In genomic region chr9:21847926-21848325, GRCm38 (mm10) we compare ENCODE assay signal across 12 mouse cellular contexts. TPM values are rescaled to one million over a fixed set of nuclear protein-coding genes. Genes with fewer than 3 reads are reported as not detected.
DNase-seq lines count a peak whose midpoint lies in the region; ATAC-seq and TF ChIP-seq lines count a peak whose summit lies in the region.
"Had no signal": no experiment of that assay in that cellular context is flagged by ENCODE, and none has a peak within 500 bp of the region (broad histone marks: within the 10 kb centered on the region; RNA-seq: fewer than 3 reads in every experiment).

No protein-coding gene starts in this region.

- H3K4me3 ChIP-seq in heart, embryonic 10.5 days = peak overlapping the region; percentile 53; the same call in 1 of the 2 replicates
- H3K4me3 ChIP-seq in lung, postnatal 0 days (ENCODE audit: low read depth, low read length) = no peak overlapping the region
- H3K4me3 ChIP-seq in intestine, embryonic 16.5 days (ENCODE audit: low read length) = no peak overlapping the region
- H3K4me3 ChIP-seq in stomach, embryonic 15.5 days (replicated peaks) = no peak overlapping the region

- H3K27ac ChIP-seq in heart, embryonic 10.5 days = peak overlapping the region; percentile 90
- H3K27ac ChIP-seq in lung, postnatal 0 days (ENCODE audit: low read length) = peak overlapping the region; percentile 92
- peak overlapping the region; percentile 86 for H3K27ac ChIP-seq in intestine, embryonic 16.5 days (ENCODE audit: low read length)
- H3K27ac ChIP-seq in stomach, embryonic 15.5 days = peak overlapping the region; percentile 92

- H3K4me1 ChIP-seq in heart, embryonic 10.5 days = peaks cover 68% of the 10 kb centered on the region
- H3K4me1 ChIP-seq in lung, postnatal 0 days (ENCODE audit: insufficient read depth, low read depth, low read length) = peaks cover 14% of the 10 kb centered on the region; the same call in 1 of the 2 replicates
- H3K4me1 ChIP-seq in intestine, embryonic 16.5 days (ENCODE audit: control insufficient read depth, insufficient read depth, low read length) = peaks cover 19% of the 10 kb centered on the region
- H3K4me1 ChIP-seq in stomach, embryonic 15.5 days = peaks cover 59% of the 10 kb centered on the region

- ATAC-seq in lung, postnatal 0 days = no peak
- no peak for ATAC-seq in intestine, embryonic 16.5 days
- no peak for ATAC-seq in stomach, embryonic 15.5 days (ENCODE audit: insufficient read depth, low FRiP score, low read depth)

- H3K4me2 ChIP-seq in lung, postnatal 0 days (replicated peaks; ENCODE audit: low read depth, low read length) = peak overlapping the region; percentile 43
- peak overlapping the region; percentile 41; the same call in 1 of the 2 replicates for H3K4me2 ChIP-seq in intestine, embryonic 16.5 days (ENCODE audit: low read depth, low read length)
- peak overlapping the region; percentile 53; the same call in 1 of the 2 replicates for H3K4me2 ChIP-seq in stomach, embryonic 15.5 days

- H3K36me3 ChIP-seq in heart, embryonic 10.5 days = peaks cover 31% of the 10 kb centered on the region
- H3K36me3 ChIP-seq in lung, postnatal 0 days (ENCODE audit: insufficient read depth, low read length) = peaks cover 18% of the 10 kb centered on the region
- 0 out of 2 replicates have a peak, but pooled peaks cover 2% of the 10 kb centered on the region for H3K36me3 ChIP-seq in intestine, embryonic 16.5 days (ENCODE audit: control insufficient read depth, insufficient read depth, low read length)
- H3K36me3 ChIP-seq in stomach, embryonic 15.5 days = peaks cover 11% of the 10 kb centered on the region; the same call in 1 of the 2 replicates

- no peaks in the 10 kb centered on the region for H3K9me3 ChIP-seq in heart, embryonic 10.5 days
- H3K9me3 ChIP-seq in lung, postnatal 0 days (ENCODE audit: low read length) = no peaks in the 10 kb centered on the region
- H3K9me3 ChIP-seq in intestine, embryonic 16.5 days (ENCODE audit: control insufficient read depth, low read length) = no peaks in the 10 kb centered on the region
- H3K9me3 ChIP-seq in stomach, embryonic 15.5 days = no peaks in the 10 kb centered on the region

- WGBS in heart, embryonic 10.5 days = 28% methylated on average over 10 of the region's 10 CpGs
- 39% methylated on average over 10 of the region's 10 CpGs for WGBS in lung, postnatal 0 days
- WGBS in intestine, embryonic 16.5 days = 31% methylated on average over 10 of the region's 10 CpGs
- 32% methylated on average over 10 of the region's 10 CpGs for WGBS in stomach, embryonic 15.5 days

- no peaks in the 10 kb centered on the region for H3K27me3 ChIP-seq in heart, embryonic 10.5 days (ENCODE audit: insufficient read depth, poor library complexity, severe bottlenecking)
- H3K27me3 ChIP-seq in lung, postnatal 0 days (replicated peaks; ENCODE audit: insufficient read depth, low read length) = no peaks in the 10 kb centered on the region
- H3K27me3 ChIP-seq in intestine, embryonic 16.5 days (replicated peaks; ENCODE audit: control insufficient read depth, insufficient read depth, low read length) = no peaks in the 10 kb centered on the region
- no peaks in the 10 kb centered on the region for H3K27me3 ChIP-seq in stomach, embryonic 15.5 days (replicated peaks)

- 0 out of 2 replicates have a peak overlapping the region, but pooled peaks have one; percentile 0 for H3K9ac ChIP-seq in lung, postnatal 0 days (replicated peaks; ENCODE audit: low read depth)
- peak overlapping the region; percentile 50 for H3K9ac ChIP-seq in intestine, embryonic 16.5 days (ENCODE audit: low read depth, low read length)
- H3K9ac ChIP-seq in stomach, embryonic 15.5 days = no peak overlapping the region

- no peak for TF ChIP-seq CTCF in lung, postnatal 0 days (IDR thresholded peaks at IDR 0.05)

- no peak for TF ChIP-seq EP300 in lung, postnatal 0 days (IDR thresholded peaks at IDR 0.05)

- no peak for DNase-seq in heart, embryonic 10.5 days (ENCODE audit: low spot score)
- DNase-seq in heart, adult 8-10 months (ENCODE audit: low spot score) = no peak
- DNase-seq in lung, postnatal 0 days (ENCODE audit: low spot score) = no peak
- no peak for DNase-seq in lung, postnatal 25 days (ENCODE audit: low spot score)
- DNase-seq in layer of hippocampus, adult 8-10 months (ENCODE audit: low spot score in 2 of 2) = no peak
- no peak for DNase-seq in thymus, adult 18-20 months
- DNase-seq: adrenal gland, adult 8-10 months; cerebellum, postnatal 14 days had no signal

RNA-seq across cellular contexts. Expression of gene Dock6, which starts 4.5 kb away (rescaled TPM):
- 47.9 and 56.9 TPM in 2 replicates for polyA plus RNA-seq in heart, embryonic 10.5 days (2016; fragmentation: Nextera tagmentation; extraction: Ambion mirVana)
- 10 to 100 TPM; 27.3 to 35.7 (median 30.7) TPM for total RNA-seq in heart, adult 8-10 months (2022)
- polyA plus RNA-seq in lung, postnatal 0 days (2015; fragmentation: Nextera tagmentation; extraction: Ambion mirVana) = 35.8 and 43.2 TPM in 2 replicates
- polyA plus RNA-seq in intestine, embryonic 16.5 days (2015; fragmentation: Nextera tagmentation; extraction: Ambion mirVana) = 23.3 and 24.7 TPM in 2 replicates
- polyA plus RNA-seq in stomach, embryonic 15.5 days (2015; fragmentation: Nextera tagmentation; extraction: Ambion mirVana) = 41.8 and 44.7 TPM in 2 replicates
- 10 to 100 TPM; 12.7 to 23.0 (median 19.2) TPM for total RNA-seq in layer of hippocampus, adult 8-10 months (2022)

RNA-seq across cellular contexts. Expression of gene Angptl8, which starts 12.6 kb away (rescaled TPM):
- polyA plus RNA-seq in heart, embryonic 10.5 days (2016; fragmentation: Nextera tagmentation; extraction: Ambion mirVana) = 2.5 and 5.7 TPM in 2 replicates
- total RNA-seq in heart, adult 8-10 months (2022) = under 1 TPM in 1 of 4 experiments, not detected in 3; 0.38 TPM
- polyA plus RNA-seq in lung, postnatal 0 days (2015; fragmentation: Nextera tagmentation; extraction: Ambion mirVana) = 6.2 and 7.4 TPM in 2 replicates
- polyA plus RNA-seq in intestine, embryonic 16.5 days (2015; fragmentation: Nextera tagmentation; extraction: Ambion mirVana) = 17.3 and 18.4 TPM in 2 replicates
- polyA plus RNA-seq in stomach, embryonic 15.5 days (2015; fragmentation: Nextera tagmentation; extraction: Ambion mirVana) = 5.9 and 8.1 TPM in 2 replicates
- total RNA-seq in layer of hippocampus, adult 8-10 months (2022) = not detected
- total RNA-seq: left cerebral cortex, postnatal 10 days; neutrophil, adult 5-6 weeks had no signal

RNA-seq across cellular contexts. Expression of gene Kank2, which starts 49.4 kb away (rescaled TPM):
- polyA plus RNA-seq in heart, embryonic 10.5 days (2016; fragmentation: Nextera tagmentation; extraction: Ambion mirVana) = 16.4 and 16.9 TPM in 2 replicates
- 10 to 100 TPM; 64.2 to 67.2 (median 65.6) TPM for total RNA-seq in heart, adult 8-10 months (2022)
- polyA plus RNA-seq in lung, postnatal 0 days (2015; fragmentation: Nextera tagmentation; extraction: Ambion mirVana) = 23.3 and 24.0 TPM in 2 replicates
- polyA plus RNA-seq in intestine, embryonic 16.5 days (2015; fragmentation: Nextera tagmentation; extraction: Ambion mirVana) = 9.7 and 9.9 TPM in 2 replicates
- polyA plus RNA-seq in stomach, embryonic 15.5 days (2015; fragmentation: Nextera tagmentation; extraction: Ambion mirVana) = 21.1 and 22.7 TPM in 2 replicates
- 10 to 100 TPM in 2 of 4 experiments, 1 to 10 TPM in 2; 7.2 to 10.1 (median 9.3) TPM for total RNA-seq in layer of hippocampus, adult 8-10 months (2022)
